Mouse (Mus musculus): ENCODE measurements around the gene Cpox.
"Not testable (repeated sequence)": the region's sequence is repeated elsewhere in the genome, so short reads cannot be mapped to it uniquely, and the experiment has no call there.

DNA sequence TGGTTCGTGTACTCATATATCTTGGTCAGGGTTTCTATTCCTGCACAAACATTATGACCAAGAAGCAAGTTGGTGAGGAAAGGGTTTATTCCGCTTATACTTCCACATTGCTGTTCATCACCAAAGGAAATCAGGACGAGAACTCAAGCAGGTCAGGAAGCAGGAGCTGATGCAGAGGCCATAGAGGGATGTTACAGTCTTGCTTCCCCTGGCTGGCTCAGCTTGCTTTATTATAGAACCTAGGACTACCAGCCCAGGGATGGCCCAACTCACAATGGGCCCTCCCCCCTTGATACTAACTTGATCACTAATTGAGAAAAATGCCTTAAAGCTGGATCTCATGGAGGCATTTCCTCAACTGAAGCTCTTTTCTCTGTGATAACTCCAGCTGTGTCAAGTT lies 3.4 kb upstream of the Cpox start:
- TF ChIP-seq CTCF (IDR thresholded peaks at IDR 0.05; ENCODE audit: borderline replicate concordance, extremely low read depth, insufficient read depth, insufficient read length); POLR2A (IDR thresholded peaks at IDR 0.05; ENCODE audit: borderline replicate concordance, extremely low read depth, insufficient read depth, insufficient read length, poor library complexity, severe bottlenecking): not testable (repeated sequence)
